Mouse (Mus musculus): ENCODE measurements around the gene Casp7. TPM values are rescaled to one million over a fixed set of nuclear protein-coding genes. Genes with fewer than 3 reads are reported as not detected.
"Not testable (repeated sequence)": the region's sequence is repeated elsewhere in the genome, so short reads cannot be mapped to it uniquely, and the experiment has no call there.

Casp7 gene
- total RNA-seq, 2 experiments from 2014 or later = 2.9 to 3.1 TPM

DNA sequence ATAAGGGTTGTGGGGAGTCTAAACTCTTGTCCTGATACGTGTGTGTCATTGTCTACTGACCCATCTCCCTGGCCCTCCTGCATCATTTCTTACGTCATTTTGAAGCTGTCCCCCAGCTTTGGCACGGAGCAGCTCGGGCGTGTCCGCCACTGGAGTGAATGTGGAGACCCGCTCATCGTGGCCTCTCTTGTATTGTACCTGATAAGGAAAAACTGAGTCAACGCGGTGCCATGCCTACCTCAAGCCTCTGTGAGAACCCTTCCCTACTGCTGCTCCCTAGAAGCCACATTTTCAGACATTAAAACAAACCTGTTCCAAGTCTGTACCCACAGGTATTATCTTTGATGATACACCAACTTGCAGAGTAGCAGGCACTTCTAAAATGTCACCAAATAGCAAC, 15.5 kb upstream of the Casp7 start:
- no peak for DNase-seq (ENCODE audit: low spot score in 2 of 2)

DNA sequence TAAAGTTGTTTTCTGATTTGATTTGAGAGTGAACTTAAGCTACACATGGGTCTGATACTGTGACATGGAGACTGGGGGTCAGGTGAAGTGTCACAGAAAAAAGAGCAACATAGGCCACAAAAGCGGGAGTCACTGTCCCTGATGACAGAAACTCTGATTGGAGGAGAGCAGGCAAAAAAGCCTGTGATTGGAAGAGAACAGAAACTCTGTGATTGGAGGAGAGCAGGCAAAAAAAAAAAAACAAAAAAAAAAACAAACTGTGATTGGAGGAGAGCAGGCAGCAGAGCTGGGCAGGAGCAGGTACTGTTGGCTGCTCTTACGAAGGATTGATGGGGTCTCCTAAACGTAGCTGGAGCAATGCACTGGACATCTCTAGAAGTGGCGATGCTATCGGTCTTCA, 11.4 kb upstream of the Casp7 start:
- DNase-seq (ENCODE audit: low spot score in 2 of 2) = no peak

DNA sequence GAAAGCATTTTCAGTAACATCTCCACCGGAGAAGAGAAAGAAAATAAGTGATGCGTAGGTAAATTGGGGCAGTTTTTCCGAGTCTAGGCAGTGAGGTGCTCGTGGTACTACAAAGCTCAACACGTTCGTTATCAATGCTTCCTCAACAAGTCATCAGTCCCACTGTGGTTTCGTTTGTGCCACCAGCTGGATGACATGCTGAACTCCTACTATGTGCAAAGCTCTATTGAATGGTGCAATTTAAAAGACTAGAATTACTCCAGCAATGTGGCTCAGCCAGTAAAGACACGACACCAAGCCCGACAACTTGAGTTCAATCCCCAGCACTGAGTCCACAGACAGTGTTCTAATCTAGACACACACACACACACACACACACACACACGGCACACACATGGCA, 10.8 kb upstream of the Casp7 start:
- no peak for DNase-seq (ENCODE audit: low spot score in 2 of 2)

DNA sequence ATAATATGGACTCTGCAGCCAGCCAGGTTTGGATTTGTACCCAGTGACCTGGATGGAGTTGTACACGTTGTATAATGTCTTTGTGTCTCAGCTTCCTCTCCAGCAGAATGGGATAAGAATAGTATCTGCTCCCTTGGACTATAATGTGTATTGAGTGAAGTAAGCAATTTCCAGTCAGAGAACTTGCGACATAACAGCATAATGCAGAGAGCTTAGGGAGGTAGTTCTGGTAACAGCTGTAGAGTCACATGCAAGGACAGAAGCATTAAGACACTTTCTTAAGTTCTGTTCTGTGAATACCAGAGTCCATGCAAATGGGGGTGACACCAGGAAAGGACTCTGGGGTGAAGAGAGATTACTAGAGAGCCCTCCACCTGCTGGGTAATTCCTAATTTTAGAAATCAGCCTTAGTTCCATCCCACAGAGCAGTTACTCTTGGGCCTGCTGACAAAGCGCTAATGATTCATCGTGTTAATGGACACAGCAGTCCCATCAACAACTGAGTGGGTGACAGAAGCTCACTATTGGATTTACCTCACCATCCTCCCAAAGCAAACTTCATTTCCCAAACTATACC, 9.1 kb upstream of the Casp7 start:
- DNase-seq (ENCODE audit: low spot score in 2 of 2) = no peak

DNA sequence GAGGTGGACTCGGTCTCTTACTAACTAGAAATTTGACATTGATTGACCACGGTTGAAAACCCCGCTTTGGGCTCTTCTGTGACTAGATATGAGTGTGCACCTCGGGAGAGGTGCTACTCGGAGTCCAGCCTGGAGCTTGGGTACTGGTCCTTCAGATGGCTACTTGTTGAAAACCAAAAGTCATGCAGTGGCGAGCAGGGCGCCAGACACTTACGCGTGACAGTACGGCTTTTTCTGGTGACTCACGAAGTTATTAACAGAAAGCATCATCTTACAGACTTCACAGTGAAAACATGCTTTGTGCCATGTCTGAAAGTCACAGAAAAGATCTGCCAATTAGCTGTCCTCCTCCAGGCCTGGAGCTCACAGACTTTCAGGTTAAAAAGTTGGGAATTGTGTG, 7.8 kb upstream of the Casp7 start:
- DNase-seq (ENCODE audit: low spot score in 2 of 2) = no peak

GRCm38 (mm10) chr19:56389879-56390278, 7.0 kb upstream of the Casp7 start, which contains the start of gene Nrap:
TSS of gene Nrap (minus strand) at chr19:56390037.
- DNase-seq (ENCODE audit: low spot score in 2 of 2) = no peak

GRCm38 (mm10) chr19:56391307-56392046, 5.5 kb upstream of the Casp7 start:
- DNase-seq (ENCODE audit: low spot score in 2 of 2) = no peak

- DNase-seq (ENCODE audit: low spot score in 2 of 2) = no peak
These were observed 3.5 kb upstream of the Casp7 start for GRCm38 (mm10) chr19:56393311-56393866.

- DNase-seq (ENCODE audit: low spot score in 2 of 2) = no peak
These were observed 1.6 kb upstream of the Casp7 start for GRCm38 (mm10) chr19:56395183-56395935.

DNA sequence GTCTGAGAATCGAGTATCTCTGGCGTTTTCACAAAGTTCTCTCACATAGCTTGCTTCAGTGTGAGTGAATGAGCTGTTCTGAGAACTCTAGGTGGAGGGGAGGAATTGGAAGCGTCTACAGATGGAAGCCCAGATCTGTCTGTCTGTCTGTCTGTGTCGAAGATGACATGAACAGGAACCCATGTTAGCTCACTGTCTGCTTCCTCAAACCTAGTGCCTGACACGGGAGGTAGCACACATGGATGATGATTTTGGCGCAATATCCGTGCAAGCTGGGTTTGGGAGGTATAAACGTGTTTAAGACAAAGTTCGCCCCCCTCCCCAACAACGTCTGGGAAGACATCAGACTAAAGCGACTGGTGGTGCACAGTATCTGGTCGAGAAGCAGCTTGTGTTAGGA, 702 bp upstream of the Casp7 start:
- no peak for DNase-seq (ENCODE audit: low spot score in 2 of 2)

DNA sequence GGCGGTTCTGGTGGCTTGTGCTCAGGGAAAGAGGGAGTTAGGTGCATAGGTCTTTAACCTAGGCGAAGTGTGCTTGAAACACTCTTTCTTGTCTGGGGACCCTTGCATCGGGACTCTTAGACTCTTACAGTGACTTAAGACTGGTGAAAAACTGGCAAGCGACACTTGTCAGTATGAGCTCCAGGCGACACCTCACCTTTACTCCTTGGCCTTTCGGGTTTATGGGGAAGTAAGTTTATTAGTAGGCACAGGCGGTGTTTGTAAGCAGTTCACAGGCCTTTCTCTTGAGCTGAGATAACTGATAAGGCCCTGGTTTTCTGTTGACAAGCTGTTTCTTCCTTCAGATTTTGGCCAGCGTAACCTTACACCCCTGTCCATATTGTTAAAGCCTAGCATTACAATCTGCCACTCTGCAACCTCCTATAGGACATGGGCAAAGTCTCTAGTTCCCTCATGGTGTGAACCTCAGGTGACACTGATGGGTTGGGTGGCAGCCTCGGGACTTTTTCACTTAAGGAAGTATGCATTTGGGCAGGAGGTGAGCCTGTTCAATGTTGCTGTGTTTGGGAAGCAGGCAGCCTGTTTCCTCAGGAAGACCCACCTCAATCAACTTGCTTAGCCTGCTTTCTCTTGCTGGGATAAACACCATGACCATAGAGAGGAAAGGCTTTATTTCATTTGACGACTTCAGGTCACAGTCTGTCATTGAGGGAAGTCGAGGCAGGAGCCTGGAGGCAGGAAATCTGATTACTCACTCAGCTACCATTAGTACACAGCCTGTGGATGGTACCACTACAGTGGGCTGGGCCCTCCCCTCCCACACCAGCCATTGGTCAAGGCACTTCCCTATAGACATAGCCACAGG, 966 bp downstream of the Casp7 start:
- DNase-seq (ENCODE audit: low spot score in 2 of 2) = no peak

GRCm38 (mm10) chr19:56398528-56398795, 1.5 kb downstream of the Casp7 start:
- DNase-seq (ENCODE audit: low spot score in 2 of 2) = no peak

DNA sequence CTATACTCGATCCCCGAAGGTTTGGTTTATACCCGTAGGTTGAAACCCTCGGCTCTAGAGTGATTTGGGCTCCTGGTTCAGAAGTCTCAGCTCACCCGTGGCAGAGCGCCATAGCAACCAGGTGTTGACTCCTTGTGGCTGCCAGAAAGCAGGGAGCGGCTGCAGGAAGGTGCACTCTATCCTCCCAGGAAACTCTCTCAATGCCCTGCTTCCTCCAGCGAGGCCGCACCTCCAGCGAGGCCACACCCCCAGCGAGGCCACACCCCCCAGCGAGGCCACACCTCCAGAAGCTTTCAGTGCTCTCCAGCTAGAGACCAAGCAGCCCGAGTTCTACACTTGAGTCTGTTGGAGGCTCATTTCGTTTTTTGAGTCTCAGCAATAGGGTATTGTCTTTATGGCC, 3.3 kb downstream of the Casp7 start:
- DNase-seq (ENCODE audit: low spot score in 2 of 2) = peak in 1 of 2 experiments; percentile 17

GRCm38 (mm10) chr19:56401864-56402263, 4.9 kb downstream of the Casp7 start:
- no peak for DNase-seq (ENCODE audit: low spot score in 2 of 2)

DNA sequence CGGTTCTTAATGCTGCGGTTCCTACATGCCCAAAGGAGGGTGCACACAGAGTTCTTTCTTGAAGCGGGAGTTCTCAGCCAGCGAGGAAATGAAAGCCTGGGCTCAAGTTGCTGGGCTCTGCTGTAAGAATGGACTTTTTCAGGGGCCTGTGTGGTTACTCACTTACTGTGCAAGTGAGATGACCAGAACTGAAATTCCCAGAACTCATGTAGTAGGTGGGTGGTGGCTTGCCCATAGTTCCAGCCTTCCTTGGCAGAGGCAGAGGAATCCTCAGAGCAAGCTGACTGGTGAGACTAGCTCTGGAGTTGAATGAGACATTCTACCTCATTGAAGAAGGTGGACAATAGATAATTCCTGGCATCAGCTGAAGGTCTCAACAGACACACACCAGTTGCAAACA, 8.9 kb downstream of the Casp7 start:
- DNase-seq (ENCODE audit: low spot score in 2 of 2) = no peak

- no peak for DNase-seq (ENCODE audit: low spot score in 2 of 2)
These were observed 9.7 kb downstream of the Casp7 start for GRCm38 (mm10) chr19:56406581-56406980.

- not testable (repeated sequence) for DNase-seq (ENCODE audit: low spot score in 2 of 2)
These were observed 13.0 kb downstream of the Casp7 start for GRCm38 (mm10) chr19:56409884-56410283.

- no peak for DNase-seq (ENCODE audit: low spot score in 2 of 2)
These were observed 21.5 kb downstream of the Casp7 start for GRCm38 (mm10) chr19:56418404-56418803.

DNA sequence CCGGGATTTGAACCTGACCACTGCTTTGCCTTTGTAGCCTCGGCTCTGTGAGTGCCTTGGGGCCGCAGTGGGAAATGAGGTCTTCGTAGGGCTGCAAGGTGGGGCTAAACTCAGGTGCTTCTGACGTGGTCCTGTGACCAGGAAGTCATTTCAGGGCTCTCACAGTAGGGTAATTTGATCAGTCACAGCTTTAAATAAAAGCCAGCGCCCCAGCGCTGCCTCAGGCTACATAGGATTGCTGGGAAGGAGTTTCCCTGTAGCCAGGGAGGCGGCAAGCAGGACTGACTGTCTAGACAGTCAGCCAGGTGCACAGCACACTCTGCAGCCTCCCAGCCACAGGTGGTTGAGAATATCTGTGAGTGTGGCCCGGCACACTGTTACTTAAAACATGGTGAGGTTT, 22.5 kb downstream of the Casp7 start:
- no peak for DNase-seq (ENCODE audit: low spot score in 2 of 2)

DNA sequence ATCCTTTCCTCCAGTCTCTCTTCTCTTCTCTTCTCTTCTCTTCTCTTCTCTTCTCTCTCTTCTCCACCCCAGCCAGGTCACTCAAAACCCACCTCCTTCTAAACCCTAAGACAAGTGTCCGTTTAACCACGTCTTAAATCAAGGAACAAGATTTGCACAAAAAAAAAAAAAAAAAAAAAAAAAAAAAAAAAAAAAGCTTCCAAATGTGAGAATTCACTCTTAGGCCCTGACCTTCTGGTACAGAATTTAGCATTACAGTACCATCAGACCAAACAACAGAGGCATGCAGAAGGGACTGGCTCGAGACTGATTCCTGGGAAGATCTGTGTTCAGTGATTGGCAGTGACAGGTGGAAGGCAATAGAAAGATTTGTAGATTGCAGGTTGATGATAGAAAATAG, 23.4 kb downstream of the Casp7 start:
- no peak for DNase-seq (ENCODE audit: low spot score in 2 of 2)

Measured in left cerebral cortex, adult 18-20 months (tissue).